Mouse (Mus musculus): ENCODE measurements around the gene Castor1.

DNA sequence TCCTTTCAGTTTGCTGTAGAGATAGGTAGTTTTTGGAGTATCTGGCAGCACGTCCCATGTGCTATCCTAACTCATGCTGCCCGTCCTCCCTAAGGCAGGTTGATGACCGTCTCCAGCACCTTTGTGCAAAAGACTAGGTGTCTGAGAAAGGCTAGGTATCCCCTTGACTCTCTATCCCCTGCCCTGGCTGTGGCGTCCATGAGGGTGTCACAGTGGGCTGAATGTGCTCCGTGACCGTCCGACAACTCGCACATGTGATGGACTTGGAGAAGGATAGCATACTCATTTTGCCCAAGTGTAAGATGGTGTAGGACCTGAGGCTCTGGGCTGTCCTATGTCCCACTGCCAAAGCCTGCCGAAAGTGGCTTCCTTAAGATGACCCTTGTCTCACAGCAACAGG lies 10.4 kb upstream of the Castor1 start:
- TF ChIP-seq CTCF (conservative IDR thresholded peaks at IDR 0.05; ENCODE audit: insufficient read depth, insufficient read length, low read depth, low read length): no peak
- TF ChIP-seq POLR2A (IDR thresholded peaks at IDR 0.05; ENCODE audit: low read depth, low read length): no peak
